Mouse (Mus musculus) layer of hippocampus, postnatal 10 days (tissue): ENCODE measurements around the gene St5. TPM values are rescaled to one million over a fixed set of nuclear protein-coding genes. Genes with fewer than 3 reads are reported as not detected.

Experiments
- DNase-seq, 2 experiments: peaks; one replicate each; pipeline ENCODE4 v3.0.0; 2021; ENCODE audit warnings: low spot score in 2 of 2
- total RNA-seq, 2 experiments: library from RNA; stranded (reverse); gene quantifications; 2 replicates each; pipeline ENCODE4 v1.2.3; 2021

The St5 gene
- total RNA-seq, 2 experiments from 2014 or later, result 30.8 to 33.5 TPM

DNA sequence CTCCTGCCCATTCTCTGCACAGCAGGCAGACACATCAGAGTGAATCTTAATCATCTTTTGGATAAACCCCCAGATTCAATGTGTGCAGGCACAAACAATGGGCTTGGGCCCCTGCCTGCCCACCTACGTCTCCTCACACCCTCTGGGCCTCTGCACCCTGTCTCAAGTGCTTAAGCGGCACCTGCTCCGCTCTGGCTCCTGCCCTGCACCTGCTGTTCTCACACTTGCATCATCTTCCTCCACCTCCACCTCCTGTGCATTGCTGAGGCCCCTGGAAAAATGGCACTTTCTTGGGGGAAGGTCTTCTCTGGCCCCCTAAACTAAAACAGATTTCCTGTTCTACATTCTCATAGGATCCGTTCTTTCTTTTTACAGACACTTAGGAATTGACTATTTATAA lies 169.5 kb downstream of the St5 start:
- no peak for DNase-seq

DNA sequence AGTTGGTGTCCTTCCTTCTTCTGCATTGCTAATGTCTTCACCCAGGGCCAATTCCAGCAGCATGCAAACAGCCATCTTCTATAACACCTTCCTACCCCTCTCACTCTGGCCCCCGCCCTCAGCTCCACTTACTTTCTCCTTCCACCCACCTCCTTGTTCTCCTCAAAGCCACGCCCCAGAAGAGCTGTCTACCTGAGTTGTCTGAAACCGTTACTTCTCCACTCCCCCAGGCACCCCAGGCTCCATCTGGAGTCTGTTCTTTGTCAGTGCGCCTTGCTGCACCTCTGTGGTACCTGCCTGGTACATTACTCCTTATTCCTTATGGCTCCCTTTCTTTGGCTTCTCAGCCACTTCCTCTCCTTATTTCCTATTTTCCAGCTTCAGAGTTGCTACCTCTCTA lies 170.3 kb downstream of the St5 start:
- no peak for DNase-seq

DNA sequence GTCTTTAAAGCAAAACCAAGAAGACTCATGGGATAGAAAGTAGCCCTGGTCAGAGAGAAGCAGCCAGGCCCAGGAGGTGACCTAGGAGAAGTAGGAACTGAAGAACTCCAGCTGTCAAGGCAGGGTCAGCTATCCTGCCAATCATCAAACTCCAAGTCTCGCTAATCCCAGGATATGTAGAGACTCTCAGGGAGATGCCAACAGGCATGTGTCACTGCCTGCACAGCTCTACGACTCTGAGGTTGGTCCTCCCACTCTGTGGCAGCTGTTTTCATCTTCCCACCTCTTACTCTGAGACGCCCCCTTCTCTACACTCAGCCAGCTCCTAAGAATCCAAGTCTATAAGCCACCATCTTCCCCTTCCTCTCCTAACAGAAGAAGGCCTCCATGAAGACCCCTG lies 170.7 kb downstream of the St5 start:
- DNase-seq, result no peak

DNA sequence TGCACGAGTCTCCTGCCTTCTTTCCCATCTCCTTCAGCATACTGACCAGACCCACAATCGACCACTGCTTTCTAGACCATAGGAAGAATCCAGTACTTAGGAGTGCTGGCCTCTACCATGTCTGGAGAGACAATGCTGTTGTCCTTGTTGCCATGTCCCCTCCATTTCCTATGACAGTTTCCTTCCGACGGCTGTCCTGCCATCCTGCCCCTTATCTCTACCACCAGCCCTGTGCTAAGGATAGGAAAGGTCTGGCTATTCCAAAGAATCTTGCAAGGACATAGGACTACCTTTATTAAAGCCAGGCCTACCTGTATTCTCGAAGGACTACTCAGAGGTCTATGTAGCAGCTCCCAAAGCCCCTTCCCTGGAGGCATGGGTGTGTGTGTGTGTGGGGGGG lies 171.9 kb downstream of the St5 start:
- no peak for DNase-seq

DNA sequence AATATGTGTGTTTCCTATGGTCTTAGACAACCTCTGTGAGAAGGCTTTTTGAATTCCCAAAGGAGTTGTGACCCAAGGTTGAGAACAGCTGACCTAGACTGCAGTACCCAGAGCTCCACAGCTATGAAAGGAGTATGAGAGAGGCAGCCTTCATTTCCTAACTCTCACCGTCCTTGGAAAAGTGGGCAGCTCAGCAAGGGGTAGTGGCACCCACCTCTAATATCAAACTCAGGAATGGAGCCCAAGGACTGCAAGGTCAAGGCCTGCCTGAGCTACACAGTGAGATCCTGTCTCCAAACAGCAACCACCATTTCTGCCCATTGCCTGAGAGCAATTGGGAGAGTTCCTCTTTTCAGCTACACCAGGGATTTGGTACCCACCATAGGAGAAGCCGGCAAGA lies 173.7 kb downstream of the St5 start:
- DNase-seq, result no peak

DNA sequence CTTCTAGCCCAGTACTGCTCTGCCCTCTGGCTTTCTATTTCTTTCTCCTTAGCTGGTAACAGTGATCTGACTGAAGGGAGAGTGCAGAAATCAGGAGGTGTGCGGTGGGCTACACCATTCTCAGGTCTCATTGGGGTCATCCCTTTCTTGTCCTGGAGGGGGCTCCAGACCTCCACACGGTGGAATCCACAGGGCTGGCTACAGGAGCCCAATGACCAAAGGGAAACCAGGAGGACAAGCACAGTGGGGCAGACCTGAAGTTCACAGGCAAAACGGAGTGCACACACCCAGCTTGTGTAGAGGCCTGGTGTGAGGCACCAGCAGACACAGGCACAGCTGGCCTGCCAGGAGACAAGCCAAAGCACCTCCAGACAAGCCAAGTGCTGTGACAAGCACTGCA lies 175.0 kb downstream of the St5 start:
- peak; percentile 56 to 70 for DNase-seq

DNA sequence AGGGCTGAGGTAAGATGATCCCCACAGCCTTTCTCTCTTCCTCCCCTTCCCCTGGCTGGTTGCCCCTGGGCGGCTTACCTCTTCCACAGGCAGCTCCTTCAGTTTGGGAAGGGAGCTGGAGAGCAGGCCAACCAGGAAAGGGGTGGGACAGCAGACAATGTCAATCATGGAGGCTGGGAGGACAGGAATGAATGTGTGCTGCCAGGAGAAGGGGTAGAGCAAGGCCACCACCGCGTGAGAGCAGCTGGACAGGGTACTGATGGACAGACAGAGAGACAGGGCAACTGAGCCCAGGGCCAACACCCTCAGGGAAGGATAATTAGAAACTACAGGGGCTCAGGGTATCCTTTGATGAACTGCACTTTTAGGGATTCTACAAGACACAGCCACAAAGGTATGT lies 175.9 kb downstream of the St5 start:
- no peak for DNase-seq

DNA sequence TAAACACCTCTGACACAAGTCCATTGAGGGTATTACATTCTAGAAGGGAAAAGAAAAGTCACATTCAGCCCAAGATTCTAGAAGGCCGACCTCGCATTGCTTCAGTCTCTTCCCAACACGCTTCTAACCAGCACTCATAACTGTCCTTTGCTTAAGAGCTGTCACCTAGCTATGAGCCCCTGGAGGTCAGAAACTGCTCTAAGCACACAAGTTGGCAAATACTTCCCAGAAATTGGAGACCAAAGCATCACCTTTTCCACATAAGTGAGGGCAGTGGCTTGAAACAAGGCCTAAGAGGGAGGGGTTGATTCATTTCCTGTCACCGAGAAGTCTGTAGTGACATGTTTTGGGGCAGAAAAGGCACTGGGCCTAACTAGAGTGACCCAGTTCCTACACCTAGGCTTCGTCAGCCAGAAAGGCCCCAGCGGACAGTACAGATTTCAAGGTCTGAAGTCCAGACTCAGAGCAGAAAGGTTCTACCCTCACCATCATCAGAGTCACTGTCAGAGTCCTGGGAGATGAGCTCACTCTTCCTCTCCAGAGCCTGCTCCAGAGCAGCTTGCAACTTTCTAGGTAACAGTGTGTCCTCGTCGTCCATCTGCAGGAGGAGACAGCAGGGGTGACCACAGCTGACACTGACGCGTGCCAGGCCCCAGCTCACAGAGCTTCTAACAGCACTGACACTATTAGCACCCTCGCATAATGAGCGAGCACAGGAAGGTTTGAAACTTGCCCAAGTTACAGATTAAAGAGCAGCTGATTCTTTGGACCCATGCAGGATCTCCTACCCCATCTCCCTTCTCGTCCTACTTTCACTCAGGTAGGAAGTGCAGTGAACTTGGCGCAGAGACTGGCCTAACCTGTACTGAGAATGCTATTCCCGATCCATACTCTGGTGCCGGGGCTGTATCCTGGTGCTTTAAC lies 177.4 kb downstream of the St5 start:
- no peak for DNase-seq

DNA sequence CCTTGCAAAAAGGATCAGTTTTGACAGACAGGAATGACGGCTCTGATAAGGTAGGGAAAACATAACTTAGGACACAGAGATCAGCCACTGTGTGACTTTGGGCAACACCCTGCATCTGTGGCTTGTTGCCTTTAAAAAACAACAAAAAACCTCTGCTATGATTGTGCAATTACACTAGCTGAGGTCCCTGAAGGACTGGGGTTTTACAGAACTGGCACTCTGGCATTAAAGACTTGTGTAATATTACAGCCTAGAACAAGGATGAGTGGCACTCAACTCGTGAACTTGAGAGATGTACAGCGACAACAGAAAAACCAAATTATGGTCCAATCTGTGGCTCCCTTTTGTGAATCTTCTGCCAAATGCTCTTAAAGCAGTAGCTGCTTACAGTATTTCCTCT lies 178.6 kb downstream of the St5 start:
- no peak for DNase-seq

DNA sequence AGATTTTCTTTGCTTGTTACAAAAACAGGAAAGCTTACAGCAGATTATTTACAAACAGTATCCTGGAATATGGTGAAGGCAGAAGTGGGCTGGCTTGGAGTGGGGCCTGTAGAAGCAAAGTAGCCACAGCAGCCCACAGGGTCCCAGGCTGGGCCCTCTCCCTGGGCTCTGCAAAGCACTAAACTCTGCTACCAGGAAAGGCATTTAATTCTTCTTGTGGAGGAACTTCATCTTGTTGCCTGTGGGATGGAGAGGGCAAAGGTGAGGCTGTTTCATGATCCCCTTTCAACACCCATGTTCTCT lies 179.0 kb downstream of the St5 start:
- no peak for DNase-seq

DNA sequence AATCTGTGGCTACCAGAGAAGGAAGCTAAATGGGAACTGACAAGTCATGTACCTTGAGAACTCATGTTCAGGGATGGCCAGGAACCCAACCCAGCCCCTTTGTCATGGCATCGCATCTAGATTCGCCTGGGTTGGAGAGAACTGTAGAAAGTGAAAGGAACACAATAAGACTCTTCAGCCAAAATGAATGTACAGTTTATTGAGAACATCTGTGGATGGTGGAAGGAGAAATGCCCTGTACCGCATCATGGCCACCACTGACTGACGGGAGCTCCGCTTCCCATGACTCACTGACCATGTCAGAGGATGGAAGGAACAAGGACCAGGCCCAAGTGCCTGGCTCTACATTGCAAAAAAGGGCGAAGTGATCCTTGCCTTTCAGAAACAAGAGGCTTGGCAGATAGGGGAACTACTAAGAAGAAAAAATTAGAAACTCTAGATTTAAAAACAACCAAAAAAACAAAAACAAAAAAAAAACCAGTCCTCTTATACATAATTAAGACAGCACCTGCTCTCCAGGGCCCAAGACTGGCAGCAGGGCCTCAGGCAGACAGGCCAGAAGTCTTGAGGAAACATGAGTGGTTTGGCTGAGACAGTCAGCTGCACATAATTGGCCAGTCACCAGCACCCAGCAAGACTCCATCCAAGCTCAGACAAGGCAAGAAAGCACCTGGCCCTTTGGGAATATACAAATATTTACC lies 179.5 kb downstream of the St5 start:
- no peak for DNase-seq

DNA sequence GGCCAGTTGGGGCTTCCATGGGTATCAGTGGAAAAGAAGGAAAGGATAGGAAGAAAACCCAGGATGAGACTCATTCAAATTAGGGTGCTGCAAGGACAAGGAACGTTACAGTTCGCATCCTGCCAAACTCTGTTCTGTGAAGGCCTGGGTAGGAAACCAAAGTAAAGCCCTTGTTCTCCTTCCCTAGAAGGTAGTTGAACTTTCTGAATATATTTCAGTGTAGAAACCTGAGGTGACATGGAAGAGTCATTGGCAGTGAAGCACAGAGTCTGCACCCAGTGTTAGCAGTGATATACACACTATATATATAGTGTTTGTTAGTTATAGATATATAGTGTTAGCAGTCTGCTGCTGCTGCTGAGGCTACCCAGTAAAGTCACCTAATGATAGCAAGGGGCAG lies 180.1 kb downstream of the St5 start:
- DNase-seq, result no peak

DNA sequence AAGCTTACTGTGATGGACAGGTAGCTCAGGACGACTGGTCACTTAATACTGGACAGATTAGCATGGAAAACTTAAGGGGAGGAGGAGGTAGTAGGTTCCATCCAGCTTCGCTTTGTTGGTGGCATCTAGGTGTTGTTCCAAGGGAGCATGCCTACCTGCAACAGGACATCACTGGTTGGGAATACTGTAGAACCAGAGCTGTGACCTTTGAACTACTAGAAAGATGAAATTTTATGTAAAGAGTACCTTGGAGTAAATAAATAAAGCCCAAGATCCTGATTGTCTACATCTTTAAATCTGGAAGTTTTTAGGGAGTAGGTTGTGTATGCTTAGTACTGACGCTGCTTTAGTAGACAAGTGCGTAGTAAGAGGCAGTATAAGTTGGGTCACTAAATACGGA lies 181.3 kb downstream of the St5 start:
- DNase-seq, result no peak

DNA sequence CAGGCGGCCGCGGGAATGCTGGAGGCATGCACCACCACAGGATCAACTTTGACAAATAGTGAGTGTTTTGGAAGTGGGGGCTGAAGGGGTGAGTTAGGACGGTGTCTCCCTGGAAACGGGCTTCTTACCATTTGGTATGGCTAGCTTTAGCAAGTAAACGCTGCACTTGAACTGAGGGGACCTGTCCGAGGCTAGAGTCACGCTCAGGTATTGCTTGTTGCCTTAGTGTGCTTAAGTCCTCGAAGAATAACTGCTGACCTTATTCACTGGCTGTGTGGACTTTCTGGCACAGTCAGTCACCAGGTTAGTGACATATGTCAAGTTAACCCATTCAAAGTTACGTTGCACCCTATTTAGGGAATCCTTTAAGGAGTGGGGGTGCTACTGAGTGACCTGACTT lies 183.5 kb downstream of the St5 start:
- no peak for DNase-seq

DNA sequence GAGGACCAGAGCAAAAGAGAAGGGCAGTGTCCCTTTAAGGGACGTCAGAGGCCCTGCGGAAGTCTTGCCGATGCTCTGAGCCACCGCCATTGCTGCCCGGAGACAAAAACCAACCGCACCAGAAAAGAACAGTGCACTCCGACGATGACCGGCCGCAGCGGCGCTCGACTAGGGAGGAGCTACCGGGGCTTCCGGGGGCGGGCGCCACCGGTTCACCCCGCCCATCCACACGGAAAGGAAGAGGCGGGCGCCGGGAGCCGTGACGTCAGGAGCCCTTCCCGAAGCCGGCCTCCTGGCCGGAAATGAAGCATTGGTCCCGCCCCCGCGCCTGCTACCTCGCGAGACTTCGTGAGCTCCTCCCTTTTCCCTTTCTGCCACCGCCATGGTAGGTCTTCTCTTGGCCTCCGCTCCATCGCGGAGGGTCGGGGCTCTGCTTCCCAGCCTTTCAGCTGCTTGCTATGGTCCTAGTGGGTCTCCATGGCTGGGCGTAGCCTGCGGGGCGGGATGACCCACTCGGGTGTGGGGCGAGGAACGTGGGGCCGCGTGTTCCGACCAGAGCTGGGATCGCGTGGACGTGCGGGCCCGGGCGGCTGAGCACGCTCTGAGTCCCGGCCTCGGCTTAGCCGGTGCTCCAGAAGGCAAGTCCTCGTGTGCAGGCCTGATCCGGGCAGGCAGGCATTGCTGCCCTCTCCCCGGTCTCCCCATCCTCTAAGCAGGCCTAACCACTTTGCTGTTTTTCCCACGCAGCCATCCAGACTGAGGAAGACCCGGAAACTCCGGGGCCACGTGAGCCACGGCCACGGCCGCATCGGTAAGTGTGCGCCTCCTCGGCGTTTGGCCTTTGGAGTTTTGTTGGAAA lies 184.3 kb downstream of the St5 start, which contains the start of gene Rpl27a:
Rpl27a (plus strand) TSS at position 310 of the 859 bp plus-strand sequence.
- DNase-seq, result peak; percentile 99

DNA sequence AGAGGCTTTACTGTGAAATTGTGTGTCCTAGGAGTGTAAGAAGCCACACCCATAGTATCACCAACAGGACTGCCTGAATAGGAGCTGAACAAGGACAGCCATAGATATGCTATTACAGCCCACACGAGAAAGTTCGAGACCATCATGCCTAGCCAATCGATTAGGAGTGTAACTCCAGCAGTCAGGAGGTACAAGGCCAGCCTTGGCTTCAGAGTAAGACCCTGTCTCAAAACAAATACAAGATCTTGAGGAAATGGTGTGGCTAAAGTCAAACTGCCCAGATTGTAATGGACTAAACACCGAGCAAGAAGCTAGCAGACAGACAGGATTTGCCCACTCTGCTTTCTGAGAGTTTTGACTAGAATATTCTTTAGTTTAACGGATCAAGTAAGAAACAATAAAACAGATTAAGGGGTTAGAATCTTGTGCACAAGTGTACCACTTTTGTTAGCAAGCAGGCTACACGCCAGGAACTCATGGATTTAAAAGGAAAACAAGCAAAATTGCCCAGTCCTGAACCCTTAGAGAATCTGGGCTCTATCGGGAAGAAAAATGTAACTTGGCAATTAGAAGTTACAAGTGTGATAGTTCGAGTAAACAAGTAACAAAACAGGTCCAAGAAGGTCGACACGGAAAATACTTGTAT lies 185.2 kb downstream of the St5 start:
- DNase-seq, result no peak

DNA sequence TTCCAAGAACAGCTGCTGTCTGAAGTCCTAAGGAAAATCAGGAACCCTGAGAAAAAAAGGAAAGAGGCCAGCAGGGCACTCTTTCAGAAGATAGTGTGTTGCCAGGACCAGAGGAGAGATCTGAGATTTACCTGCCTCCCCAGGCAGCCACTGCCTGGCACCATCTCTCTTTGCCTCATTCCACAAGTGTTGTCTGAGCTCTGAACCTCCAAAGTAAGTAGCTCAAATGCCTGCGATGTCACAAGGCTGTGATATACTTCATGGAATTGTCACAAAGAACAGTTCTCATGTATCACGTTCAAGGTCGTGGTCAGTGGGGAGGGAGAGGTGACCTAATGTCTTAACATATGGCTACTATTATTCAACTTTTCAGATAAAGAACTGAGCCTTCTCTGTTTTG lies 186.9 kb downstream of the St5 start:
- DNase-seq, result no peak

DNA sequence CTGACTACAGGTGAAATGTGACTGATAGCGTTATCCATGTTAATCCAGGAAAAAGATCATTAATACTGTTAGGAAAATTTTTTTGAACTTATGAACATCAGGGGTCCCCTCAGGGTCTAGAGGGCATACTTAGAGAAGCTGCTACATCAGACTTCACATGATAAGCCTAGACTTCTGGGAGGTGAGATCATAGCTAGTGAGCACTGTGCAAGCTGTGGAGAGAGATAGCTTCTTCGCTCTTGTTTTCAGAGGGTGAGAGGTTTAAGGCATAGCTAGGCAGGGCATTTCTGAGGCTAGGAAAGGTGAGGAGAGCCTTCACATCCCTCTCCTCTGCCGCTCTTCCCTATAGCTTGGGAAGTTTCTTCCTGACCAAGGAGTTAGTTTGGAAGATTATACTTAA lies 191.6 kb downstream of the St5 start:
- no peak for DNase-seq

DNA sequence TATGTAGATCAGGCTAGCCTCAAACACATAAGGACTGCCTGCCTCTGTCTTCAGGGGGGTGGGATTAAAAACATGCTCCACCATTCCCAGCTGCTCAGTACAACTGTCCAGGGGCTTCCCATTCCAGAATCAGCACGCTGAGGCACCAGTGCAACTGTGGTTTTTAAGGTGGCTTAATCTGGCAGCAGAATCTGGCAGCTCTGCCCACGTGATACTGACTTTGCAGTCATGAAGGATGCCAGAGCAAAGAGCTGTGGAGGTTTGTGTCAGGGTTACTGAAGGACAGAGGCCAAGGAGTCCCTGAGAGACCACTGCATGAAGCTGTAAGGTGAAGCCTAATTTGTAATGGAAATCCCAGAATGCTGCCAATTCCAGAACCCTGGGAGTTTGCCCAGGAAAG lies 192.6 kb downstream of the St5 start:
- DNase-seq, result no peak

DNA sequence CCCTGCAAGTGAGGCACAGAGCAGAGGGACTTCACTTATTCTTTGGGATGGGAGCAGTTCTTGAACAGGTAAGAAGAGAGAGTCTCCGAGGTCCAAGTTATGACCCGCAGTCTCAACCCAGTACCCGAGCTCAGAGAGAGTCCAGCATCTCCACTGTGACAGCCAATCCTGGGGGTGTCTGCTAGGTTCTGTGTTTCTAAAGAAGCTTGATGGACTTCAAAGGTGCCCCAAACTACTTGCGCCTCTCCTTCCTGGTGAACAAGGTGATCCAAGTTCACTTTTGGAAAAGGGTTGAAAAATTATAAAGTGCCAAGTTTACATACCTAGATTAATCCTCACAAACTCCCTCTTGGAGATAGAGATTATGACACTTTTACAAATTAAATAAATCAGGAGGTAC lies 195.4 kb downstream of the St5 start, which contains the start of gene Trim66:
Trim66 (minus strand) TSS at position 101 of the 400 bp plus-strand sequence.
- no peak for DNase-seq

DNA sequence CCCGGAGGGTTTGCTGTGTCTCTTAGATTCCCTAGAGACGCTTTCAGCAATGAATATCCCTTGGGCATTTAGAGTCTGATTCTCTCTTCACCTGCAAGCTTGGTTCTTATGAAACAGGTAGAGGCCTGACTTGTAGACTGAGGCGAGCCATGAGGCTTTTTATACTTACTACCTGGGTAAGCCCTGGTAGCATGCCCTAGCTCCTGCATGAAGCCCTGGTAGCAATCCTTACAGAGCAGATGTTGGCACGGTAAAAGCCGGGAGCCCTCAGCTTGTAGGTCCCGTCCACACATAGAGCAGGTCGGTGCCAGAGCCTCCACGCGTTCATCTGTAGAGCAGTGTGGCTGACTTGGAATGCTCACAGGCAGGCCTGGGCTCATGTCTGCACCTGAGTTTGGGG lies 195.8 kb downstream of the St5 start:
- no peak for DNase-seq
